Mouse (Mus musculus): Measurements from ENCODE around the gene Col12a1. TPM values are rescaled to one million over a fixed set of nuclear protein-coding genes. Genes with fewer than 3 reads are reported as not detected.

Gene Col12a1
- 95.5 and 97.7 TPM in 2 replicates for polyA plus RNA-seq (2014; fragmentation: Nextera tagmentation; extraction: Ambion mirVana)

DNA sequence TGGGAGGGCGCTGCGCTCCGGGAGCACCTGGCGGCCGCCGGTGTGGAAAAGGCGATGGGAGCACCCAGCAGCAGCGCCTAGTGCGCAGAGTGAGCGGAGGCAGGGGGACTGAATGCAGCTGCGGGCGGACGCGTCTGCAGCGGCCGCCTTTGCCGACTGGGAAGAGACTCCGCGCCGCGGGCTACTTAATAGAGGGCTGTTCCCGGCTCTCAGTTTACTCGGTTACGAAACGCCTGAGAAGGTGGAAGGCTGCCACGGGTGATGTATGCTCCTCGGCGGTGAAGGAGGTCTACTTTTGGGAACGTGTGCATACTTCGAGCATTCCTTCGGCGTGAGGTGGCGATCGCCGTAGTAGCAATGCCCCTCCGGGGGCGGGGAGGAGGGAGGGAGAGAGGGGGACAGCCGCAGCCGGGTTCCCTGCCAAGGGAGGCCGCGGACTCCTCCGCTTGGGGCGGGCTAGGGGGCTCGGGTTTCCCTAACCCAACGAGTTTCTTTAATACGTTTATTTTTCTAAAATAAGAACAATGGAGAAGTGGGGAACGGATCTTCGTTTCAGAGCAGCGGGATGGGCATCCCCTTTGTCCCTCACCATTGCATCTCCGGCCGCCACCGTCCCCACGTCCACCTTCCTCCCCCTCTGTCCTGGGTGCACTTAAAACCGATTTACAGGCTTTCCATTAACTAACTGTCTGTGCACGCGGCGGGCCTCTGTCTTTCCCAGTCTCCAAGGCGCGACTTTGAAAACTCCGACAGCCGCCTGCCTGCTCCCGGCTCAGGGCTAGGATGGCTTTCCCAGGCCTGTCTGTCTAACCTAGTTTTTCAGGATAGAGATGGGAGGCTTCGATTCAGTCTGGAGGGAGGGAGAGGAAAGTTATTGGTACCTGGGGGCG lies at the start of gene Col12a1:
Col12a1 (minus strand) TSS at position 351 of the 890 bp plus-strand sequence.
- Histone ChIP-seq H3K27ac (ENCODE audit: low read length) (peak within 1 kb of the TSS; percentile 85), H3K9ac (replicated peaks; ENCODE audit: low read depth, low read length) (peak within 1 kb of the TSS; percentile 60), H3K9me3 (ENCODE audit: control insufficient read depth, low read depth, low read length) (no peaks in the 10 kb centered on the region), H3K4me2 (replicated peaks; ENCODE audit: low read depth, low read length) (peak within 1 kb of the TSS; percentile 74), H3K4me3 (ENCODE audit: low read depth, low read length) (peak within 1 kb of the TSS; percentile 64), H3K4me1 (ENCODE audit: control insufficient read depth, insufficient read depth, low read length) (peaks cover 16% of the 10 kb centered on the region), H3K36me3 (ENCODE audit: control insufficient read depth, insufficient read depth, low read length) (no peaks in the 10 kb centered on the region), H3K27me3 (ENCODE audit: control insufficient read depth, insufficient read depth, low read length) (no peaks in the 10 kb centered on the region)
- WGBS, result under 1% methylated on average over 64 of the region's 64 CpGs
- ATAC-seq (ENCODE audit: insufficient number of reproducible peaks, insufficient read depth, low FRiP score, low read depth), result peak; percentile 69

- WGBS, result 81% methylated on average over 5 of the region's 5 CpGs
- ATAC-seq (ENCODE audit: insufficient number of reproducible peaks, insufficient read depth, low FRiP score, low read depth), result no peak
- no peaks in the 10 kb centered on the region for H3K9me3 ChIP-seq (ENCODE audit: control insufficient read depth, low read depth, low read length)
- H3K27me3 ChIP-seq (ENCODE audit: control insufficient read depth, insufficient read depth, low read length), result no peaks in the 10 kb centered on the region
- no peak overlapping the region for H3K4me2 ChIP-seq (replicated peaks; ENCODE audit: low read depth, low read length)
- H3K4me1 ChIP-seq (ENCODE audit: control insufficient read depth, insufficient read depth, low read length), result no peaks in the 10 kb centered on the region
- H3K27ac ChIP-seq (ENCODE audit: low read length), result no peak overlapping the region
- H3K9ac ChIP-seq (replicated peaks; ENCODE audit: low read depth, low read length), result no peak overlapping the region
- H3K4me3 ChIP-seq (ENCODE audit: low read depth, low read length), result no peak overlapping the region
- no peaks in the 10 kb centered on the region; the same call in 1 of the 2 replicates for H3K36me3 ChIP-seq (ENCODE audit: control insufficient read depth, insufficient read depth, low read length)
These were observed 48.4 kb upstream of the Col12a1 start for GRCm38 (mm10) chr9:79766991-79767545.

GRCm38 (mm10) chr9:79765329-79765728 lies 46.7 kb upstream of the Col12a1 start:
- Histone ChIP-seq H3K27ac (ENCODE audit: low read length) (no peak overlapping the region), H3K27me3 (ENCODE audit: control insufficient read depth, insufficient read depth, low read length) (no peaks in the 10 kb centered on the region), H3K4me2 (replicated peaks; ENCODE audit: low read depth, low read length) (no peak overlapping the region), H3K4me3 (ENCODE audit: low read depth, low read length) (no peak overlapping the region), H3K4me1 (ENCODE audit: control insufficient read depth, insufficient read depth, low read length) (peaks cover 2% of the 10 kb centered on the region; the same call in 1 of the 2 replicates), H3K9ac (replicated peaks; ENCODE audit: low read depth, low read length) (no peak overlapping the region), H3K36me3 (ENCODE audit: control insufficient read depth, insufficient read depth, low read length) (no peaks in the 10 kb centered on the region), H3K9me3 (ENCODE audit: control insufficient read depth, low read depth, low read length) (no peaks in the 10 kb centered on the region)
- WGBS, result 83% methylated on average over 4 of the region's 4 CpGs
- ATAC-seq (ENCODE audit: insufficient number of reproducible peaks, insufficient read depth, low FRiP score, low read depth), result no peak

GRCm38 (mm10) chr9:79762519-79762918 lies 43.9 kb upstream of the Col12a1 start:
- WGBS, result 77% methylated on average over 6 of the region's 6 CpGs
- H3K9me3 ChIP-seq (ENCODE audit: control insufficient read depth, low read depth, low read length), result no peaks in the 10 kb centered on the region
- peaks cover 3% of the 10 kb centered on the region for H3K36me3 ChIP-seq (ENCODE audit: control insufficient read depth, insufficient read depth, low read length)
- H3K27me3 ChIP-seq (ENCODE audit: control insufficient read depth, insufficient read depth, low read length), result no peaks in the 10 kb centered on the region
- H3K9ac ChIP-seq (replicated peaks; ENCODE audit: low read depth, low read length), result no peak overlapping the region
- no peak overlapping the region for H3K4me2 ChIP-seq (replicated peaks; ENCODE audit: low read depth, low read length)
- ATAC-seq (ENCODE audit: insufficient number of reproducible peaks, insufficient read depth, low FRiP score, low read depth), result no peak
- no peak overlapping the region for H3K27ac ChIP-seq (ENCODE audit: low read length)
- no peak overlapping the region for H3K4me3 ChIP-seq (ENCODE audit: low read depth, low read length)
- peaks cover 9% of the 10 kb centered on the region for H3K4me1 ChIP-seq (ENCODE audit: control insufficient read depth, insufficient read depth, low read length)

- peak overlapping the region; percentile 93 for H3K27ac ChIP-seq (ENCODE audit: low read length)
- ATAC-seq (ENCODE audit: insufficient number of reproducible peaks, insufficient read depth, low FRiP score, low read depth), result peak; percentile 25; the same call in 1 of the 2 replicates
- WGBS, result 4% methylated on average over 14 of the region's 14 CpGs
- H3K27me3 ChIP-seq (ENCODE audit: control insufficient read depth, insufficient read depth, low read length), result no peaks in the 10 kb centered on the region
- peaks cover 15% of the 10 kb centered on the region for H3K36me3 ChIP-seq (ENCODE audit: control insufficient read depth, insufficient read depth, low read length)
- H3K9ac ChIP-seq (replicated peaks; ENCODE audit: low read depth, low read length), result peak overlapping the region; percentile 54
- H3K4me1 ChIP-seq (ENCODE audit: control insufficient read depth, insufficient read depth, low read length), result peaks cover 9% of the 10 kb centered on the region
- peak overlapping the region; percentile 61 for H3K4me2 ChIP-seq (replicated peaks; ENCODE audit: low read depth, low read length)
- H3K9me3 ChIP-seq (ENCODE audit: control insufficient read depth, low read depth, low read length), result no peaks in the 10 kb centered on the region
- H3K4me3 ChIP-seq (ENCODE audit: low read depth, low read length), result peak overlapping the region; percentile 93
These were observed 41.4 kb upstream of the Col12a1 start for GRCm38 (mm10) chr9:79760076-79760475.

GRCm38 (mm10) chr9:79759385-79760005 lies 40.9 kb upstream of the Col12a1 start, which contains the start of gene Cox7a2:
Cox7a2 (minus strand) TSS chr9:79759878.
- peak within 1 kb of the TSS; percentile 93 for H3K27ac ChIP-seq (ENCODE audit: low read length)
- ATAC-seq (ENCODE audit: insufficient number of reproducible peaks, insufficient read depth, low FRiP score, low read depth), result peak; percentile 100
- peak within 1 kb of the TSS; percentile 76 for H3K4me2 ChIP-seq (replicated peaks; ENCODE audit: low read depth, low read length)
- H3K9ac ChIP-seq (replicated peaks; ENCODE audit: low read depth, low read length), result peak within 1 kb of the TSS; percentile 77
- WGBS, result under 1% methylated on average over 49 of the region's 49 CpGs
- no peaks in the 10 kb centered on the region for H3K27me3 ChIP-seq (ENCODE audit: control insufficient read depth, insufficient read depth, low read length)
- peaks cover 9% of the 10 kb centered on the region for H3K4me1 ChIP-seq (ENCODE audit: control insufficient read depth, insufficient read depth, low read length)
- no peaks in the 10 kb centered on the region for H3K9me3 ChIP-seq (ENCODE audit: control insufficient read depth, low read depth, low read length)
- H3K4me3 ChIP-seq (ENCODE audit: low read depth, low read length), result peak within 1 kb of the TSS; percentile 93
- H3K36me3 ChIP-seq (ENCODE audit: control insufficient read depth, insufficient read depth, low read length), result peaks cover 15% of the 10 kb centered on the region

GRCm38 (mm10) chr9:79755311-79755710 lies 36.7 kb upstream of the Col12a1 start:
- Histone ChIP-seq H3K27ac (ENCODE audit: low read length) (no peak overlapping the region), H3K9ac (replicated peaks; ENCODE audit: low read depth, low read length) (no peak overlapping the region), H3K36me3 (ENCODE audit: control insufficient read depth, insufficient read depth, low read length) (peaks cover 24% of the 10 kb centered on the region), H3K27me3 (ENCODE audit: control insufficient read depth, insufficient read depth, low read length) (no peaks in the 10 kb centered on the region), H3K4me3 (ENCODE audit: low read depth, low read length) (no peak overlapping the region), H3K4me2 (replicated peaks; ENCODE audit: low read depth, low read length) (no peak overlapping the region), H3K4me1 (ENCODE audit: control insufficient read depth, insufficient read depth, low read length) (peaks cover 6% of the 10 kb centered on the region), H3K9me3 (ENCODE audit: control insufficient read depth, low read depth, low read length) (no peaks in the 10 kb centered on the region)
- WGBS, result 94% methylated on average over 4 of the region's 4 CpGs
- ATAC-seq (ENCODE audit: insufficient number of reproducible peaks, insufficient read depth, low FRiP score, low read depth), result no peak

DNA sequence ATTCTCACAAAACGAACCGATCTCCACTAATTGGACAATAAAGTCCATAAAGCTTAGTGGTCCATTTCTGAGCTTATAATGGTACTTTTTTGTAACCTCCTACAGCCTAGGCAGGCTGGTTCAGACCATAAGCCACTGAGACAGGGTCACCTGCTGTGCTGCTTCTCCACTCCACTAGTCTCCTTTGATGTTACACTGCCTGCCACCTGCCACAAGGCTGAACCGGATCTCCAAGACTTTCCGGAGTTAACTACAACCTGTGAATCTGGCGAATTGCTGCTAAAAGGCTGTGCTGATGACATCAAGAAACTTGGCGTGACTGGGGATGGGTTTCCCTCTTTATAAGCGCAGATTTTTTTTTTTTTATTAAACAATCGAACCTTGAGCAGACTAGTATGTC lies 33.2 kb upstream of the Col12a1 start:
- H3K36me3 ChIP-seq (ENCODE audit: control insufficient read depth, insufficient read depth, low read length), result peaks cover 16% of the 10 kb centered on the region
- no peak overlapping the region for H3K4me3 ChIP-seq (ENCODE audit: low read depth, low read length)
- H3K27ac ChIP-seq (ENCODE audit: low read length), result no peak overlapping the region
- WGBS, result 71% methylated on average over 8 of the region's 8 CpGs
- H3K27me3 ChIP-seq (ENCODE audit: control insufficient read depth, insufficient read depth, low read length), result no peaks in the 10 kb centered on the region
- H3K9me3 ChIP-seq (ENCODE audit: control insufficient read depth, low read depth, low read length), result no peaks in the 10 kb centered on the region
- no peaks in the 10 kb centered on the region for H3K4me1 ChIP-seq (ENCODE audit: control insufficient read depth, insufficient read depth, low read length)
- no peak for ATAC-seq (ENCODE audit: insufficient number of reproducible peaks, insufficient read depth, low FRiP score, low read depth)
- no peak overlapping the region for H3K9ac ChIP-seq (replicated peaks; ENCODE audit: low read depth, low read length)
- H3K4me2 ChIP-seq (replicated peaks; ENCODE audit: low read depth, low read length), result no peak overlapping the region

All from stomach, embryonic 14.5 days (tissue).